Mouse (Mus musculus) lung, embryonic 16.5 days (tissue): Measurements from ENCODE around the gene Tmem163. TPM values are rescaled to one million over a fixed set of nuclear protein-coding genes. Genes with fewer than 3 reads are reported as not detected.
A peak's percentile ranks its signal among the peaks of the same experiment; 100 is the strongest.

ENCODE experiments used
- ATAC-seq: fragments of 200-750 bp; cut with Nextera tagmentation; 2 replicates; pipeline ENCODE4 v1.8.0; 2017; ENCODE audit warnings: low read depth, mild to moderate bottlenecking, moderate library complexity
- H3K27ac ChIP-seq: fragments of 300-500 bp; sonication (generic); 2 replicates; pipeline ENCODE4 v1.5.1; 2014; ENCODE audit warnings: mild to moderate bottlenecking, control low read depth, low read length
- H3K27me3 ChIP-seq: fragments of 300-500 bp; sonication (generic); 2 replicates; pipeline ENCODE4 v1.6.1; 2014; ENCODE audit warnings: low read depth, low read length, mixed read lengths; ENCODE audit not compliant: control insufficient read depth, insufficient read depth
- H3K36me3 ChIP-seq: fragments of 300-500 bp; sonication (generic); 2 replicates; pipeline ENCODE4 v1.6.1; 2014; ENCODE audit warnings: low read length; ENCODE audit not compliant: control insufficient read depth, insufficient read depth
- H3K4me1 ChIP-seq: fragments of 300-500 bp; sonication (generic); replicated peaks from 2 replicates; pipeline ENCODE4 v1.6.1; 2014; ENCODE audit warnings: low read length, mixed read lengths; ENCODE audit not compliant: control insufficient read depth, insufficient read depth
- H3K4me2 ChIP-seq: fragments of 300-500 bp; sonication (generic); 2 replicates; pipeline ENCODE4 v1.6.1; 2014; ENCODE audit warnings: low read depth, low read length, control low read depth
- H3K4me3 ChIP-seq: fragments of 300-500 bp; sonication (generic); 2 replicates; pipeline ENCODE4 v1.5.1; 2014; ENCODE audit warnings: mild to moderate bottlenecking, low read length, control low read depth
- H3K9ac ChIP-seq: fragments of 300-500 bp; sonication (generic); 2 replicates; pipeline ENCODE4 v1.6.1; 2014; ENCODE audit warnings: low read length, control low read depth
- H3K9me3 ChIP-seq: fragments of 300-500 bp; sonication (generic); 2 replicates; pipeline ENCODE4 v1.6.1; 2016; ENCODE audit warnings: low read length; ENCODE audit not compliant: control insufficient read depth
- WGBS: fragments of 180-500 bp; shearing (Covaris S2); extraction: QIAGEN DNeasy Blood & Tissue Kit; methylation state at CpG from one replicate; pipeline ENCODE4 v1.1.7; 2014; 5-methylcytosine and 5-hydroxymethylcytosine counted together
- polyA plus RNA-seq: library from polyadenylated mRNA; unstranded; fragments of >200 nt; fragmentation: Nextera tagmentation; extraction: Ambion mirVana; gene quantifications from 2 replicates; pipeline ENCODE4 v1.2.1, GENCODE M21; 2015

Tmem163 gene
- polyA plus RNA-seq, 1 experiment from 2014 or later: 3.3 TPM

DNA sequence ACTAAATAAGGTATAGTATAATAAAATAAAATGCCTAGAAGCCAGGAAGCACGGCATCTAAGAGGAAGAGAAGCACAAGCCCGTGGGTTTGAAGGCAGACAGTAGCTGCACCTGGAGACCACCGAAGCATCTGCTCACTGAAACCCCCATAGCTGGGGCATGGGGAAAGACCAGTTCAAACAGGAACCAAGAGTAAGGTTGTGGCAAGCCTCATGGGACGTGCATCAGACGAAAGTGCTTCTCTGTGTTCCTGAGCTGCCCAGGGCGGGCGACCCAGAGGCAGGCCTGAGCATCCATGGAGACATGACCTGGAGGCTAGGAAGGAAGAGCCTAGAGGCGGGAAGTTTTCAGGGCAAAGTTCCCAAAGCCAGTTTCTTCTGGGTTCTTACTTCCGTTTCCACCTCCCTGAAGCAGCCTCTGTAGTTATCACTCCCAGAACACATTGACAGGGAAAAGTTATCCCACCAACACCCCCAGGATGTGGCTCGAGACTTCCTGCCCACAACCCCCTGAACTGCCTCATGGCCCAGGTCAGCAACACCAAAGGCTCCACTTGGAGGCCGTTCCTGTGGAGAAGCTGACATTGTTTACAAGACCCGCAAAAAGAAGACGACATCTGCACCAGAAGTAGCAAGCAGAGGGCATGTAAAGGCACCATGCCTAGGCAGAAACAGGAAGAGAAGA lies 16.8 kb downstream of the Tmem163 start:
- Histone ChIP-seq H3K9me3 (no peaks in the 10 kb centered on the region), H3K4me1 (no peaks in the 10 kb centered on the region), H3K4me2 (no peak overlapping the region), H3K9ac (no peak overlapping the region), H3K27ac (no peak overlapping the region), H3K4me3 (no peak overlapping the region), H3K27me3 (no peaks in the 10 kb centered on the region), H3K36me3 (no peaks in the 10 kb centered on the region)
- no peak; the same call in 1 of the 2 replicates for ATAC-seq
- 58% methylated on average over 13 of the region's 13 CpGs for WGBS

DNA sequence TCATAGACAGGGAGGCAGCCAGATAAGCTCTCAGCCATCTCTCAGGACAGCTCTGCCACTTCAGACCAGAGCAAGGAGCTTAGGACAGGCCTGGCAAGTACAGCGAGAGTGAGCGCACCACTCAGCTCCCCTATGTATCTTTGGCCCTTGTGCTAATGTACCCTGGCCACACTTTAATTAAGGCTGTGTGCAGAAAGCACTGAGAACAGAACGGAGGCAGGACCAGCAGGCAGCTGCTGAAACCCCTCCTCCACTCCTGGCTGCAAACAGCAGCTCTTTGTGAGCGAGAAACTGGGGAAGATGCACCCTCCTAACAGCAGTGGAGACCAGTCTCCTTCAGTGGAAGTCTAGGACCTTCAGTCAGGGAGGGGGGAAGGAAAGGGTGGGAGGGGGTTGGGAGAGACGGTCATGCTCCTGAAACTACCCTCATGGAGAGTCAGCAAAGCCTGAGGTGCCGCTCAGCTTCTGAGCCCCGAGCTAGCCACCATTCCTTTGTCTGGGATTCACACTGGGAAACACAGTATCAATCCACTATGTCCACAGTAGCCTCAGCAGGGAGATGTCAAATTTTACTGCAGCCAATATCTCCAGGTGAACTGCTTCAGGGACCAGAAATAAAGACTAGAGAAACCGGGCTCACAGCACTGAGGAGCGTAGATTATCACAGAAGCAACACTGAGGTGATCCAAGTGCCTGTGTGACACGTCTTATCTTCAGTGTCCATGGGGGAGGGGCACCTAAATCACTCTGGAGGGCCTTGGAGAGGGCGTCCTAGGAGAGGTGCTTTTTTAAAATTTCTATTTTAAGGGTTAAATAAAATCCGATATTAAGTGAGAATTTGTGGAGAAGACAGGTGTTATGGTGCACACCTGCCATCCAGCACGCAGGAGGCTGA lies 18.0 kb downstream of the Tmem163 start:
- Histone ChIP-seq H3K27ac (no peak overlapping the region), H3K4me2 (no peak overlapping the region), H3K9ac (no peak overlapping the region), H3K4me1 (no peaks in the 10 kb centered on the region), H3K9me3 (no peaks in the 10 kb centered on the region), H3K27me3 (no peaks in the 10 kb centered on the region), H3K36me3 (no peaks in the 10 kb centered on the region), H3K4me3 (no peak overlapping the region)
- 26% methylated on average over 13 of the region's 13 CpGs for WGBS
- ATAC-seq: no peak

- Histone ChIP-seq H3K27ac (no peak overlapping the region), H3K9ac (no peak overlapping the region), H3K4me2 (no peak overlapping the region), H3K36me3 (no peaks in the 10 kb centered on the region), H3K4me3 (no peak overlapping the region), H3K9me3 (no peaks in the 10 kb centered on the region), H3K27me3 (no peaks in the 10 kb centered on the region; the same call in 1 of the 2 replicates), H3K4me1 (no peaks in the 10 kb centered on the region)
- WGBS: 59% methylated on average over 2 of the region's 2 CpGs
- ATAC-seq: peak; percentile 52; the same call in 1 of the 2 replicates
Measured at GRCm38 (mm10) chr1:127651564-127651963, 27.8 kb downstream of the Tmem163 start.

DNA sequence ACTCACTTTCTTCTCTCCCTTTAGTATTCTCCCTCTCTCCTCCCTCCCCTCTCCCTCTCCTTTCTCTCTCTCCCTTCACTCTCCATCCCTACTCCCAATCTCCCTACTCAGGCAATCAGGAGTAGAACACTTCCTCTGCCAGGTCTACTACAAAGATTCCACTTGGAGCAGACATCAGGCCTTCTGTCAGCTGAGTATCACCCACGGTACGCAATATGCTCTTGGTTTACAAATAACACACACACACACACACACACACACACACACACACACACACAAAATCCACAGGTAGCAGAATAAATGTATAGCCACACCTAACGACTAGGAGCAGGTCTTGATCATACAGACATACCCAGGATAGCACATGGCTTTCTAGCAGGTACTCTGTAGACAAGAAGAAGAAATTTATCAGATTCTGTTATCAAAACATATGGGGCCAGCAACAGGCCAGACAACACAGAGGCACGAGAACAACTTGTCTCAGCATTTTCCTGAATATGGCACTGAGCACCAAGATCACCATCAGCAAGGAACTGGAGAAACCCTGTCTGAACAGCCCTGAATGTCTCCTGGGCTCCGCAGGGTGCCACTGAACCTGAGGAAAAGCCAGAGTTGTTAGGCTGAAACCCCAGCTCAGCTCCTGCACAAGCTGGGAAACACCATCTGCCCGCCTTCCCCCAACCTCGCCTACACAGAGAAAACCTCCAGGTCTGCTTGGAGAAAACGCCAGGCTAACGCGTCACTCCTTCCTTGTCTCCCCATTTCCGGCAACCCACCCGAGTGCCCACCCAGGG lies 36.2 kb downstream of the Tmem163 start:
- Histone ChIP-seq H3K9ac (no peak overlapping the region), H3K4me2 (no peak overlapping the region), H3K36me3 (no peaks in the 10 kb centered on the region), H3K4me1 (no peaks in the 10 kb centered on the region), H3K27ac (no peak overlapping the region), H3K9me3 (no peaks in the 10 kb centered on the region), H3K4me3 (no peak overlapping the region), H3K27me3 (no peaks in the 10 kb centered on the region)
- no peak for ATAC-seq
- WGBS: 70% methylated on average over 12 of the region's 12 CpGs

GRCm38 (mm10) chr1:127637917-127638316 lies 41.4 kb downstream of the Tmem163 start:
- WGBS: 18% methylated on average over 2 of the region's 2 CpGs
- Histone ChIP-seq H3K36me3 (no peaks in the 10 kb centered on the region), H3K27ac (no peak overlapping the region), H3K9me3 (no peaks in the 10 kb centered on the region), H3K4me3 (no peak overlapping the region), H3K4me2 (no peak overlapping the region), H3K27me3 (no peaks in the 10 kb centered on the region), H3K9ac (no peak overlapping the region), H3K4me1 (no peaks in the 10 kb centered on the region)
- ATAC-seq: no peak

GRCm38 (mm10) chr1:127627151-127627550 lies 52.2 kb downstream of the Tmem163 start:
- H3K4me2 ChIP-seq: no peak overlapping the region
- H3K4me1 ChIP-seq: peaks cover 7% of the 10 kb centered on the region
- no peaks in the 10 kb centered on the region for H3K27me3 ChIP-seq
- peak; percentile 75; the same call in 1 of the 2 replicates for ATAC-seq
- no peaks in the 10 kb centered on the region for H3K9me3 ChIP-seq
- no peak overlapping the region for H3K4me3 ChIP-seq
- H3K9ac ChIP-seq: no peak overlapping the region
- H3K27ac ChIP-seq: peak overlapping the region; percentile 73
- no peaks in the 10 kb centered on the region for H3K36me3 ChIP-seq
- 49% methylated on average over 7 of the region's 7 CpGs for WGBS

- WGBS: 43% methylated on average over 5 of the region's 5 CpGs
- peak; percentile 65 for ATAC-seq
Measured at GRCm38 (mm10) chr1:127625577-127626362, 53.6 kb downstream of the Tmem163 start.

GRCm38 (mm10) chr1:127622349-127622748 lies 57.0 kb downstream of the Tmem163 start:
- no peak for ATAC-seq
- H3K4me1 ChIP-seq: peaks cover 7% of the 10 kb centered on the region
- no peaks in the 10 kb centered on the region for H3K36me3 ChIP-seq
- H3K27me3 ChIP-seq: no peaks in the 10 kb centered on the region
- no peak overlapping the region for H3K27ac ChIP-seq
- no peaks in the 10 kb centered on the region for H3K9me3 ChIP-seq
- no peak overlapping the region for H3K4me2 ChIP-seq
- no peak overlapping the region for H3K4me3 ChIP-seq
- H3K9ac ChIP-seq: no peak overlapping the region
- WGBS: 74% methylated on average over 5 of the region's 5 CpGs

More at GRCm38 (mm10) chr1:127625577-127626362, 53.6 kb downstream of the Tmem163 start:
- Histone ChIP-seq H3K4me3 (no peak overlapping the region), H3K4me1 (peaks cover 7% of the 10 kb centered on the region), H3K9me3 (no peaks in the 10 kb centered on the region), H3K27ac (peak overlapping the region; percentile 73; the same call in 1 of the 2 replicates), H3K27me3 (no peaks in the 10 kb centered on the region), H3K36me3 (no peaks in the 10 kb centered on the region), H3K4me2 (no peak overlapping the region), H3K9ac (no peak overlapping the region)
